Mouse (Mus musculus) ovary, postnatal 10 days (tissue): Measurements from ENCODE around the gene Slc25a10.

Experiments
- DNase-seq: peaks from one replicate; pipeline ENCODE4 v3.0.0; 2022; ENCODE audit warnings: low spot score

Slc25a10 gene

DNA sequence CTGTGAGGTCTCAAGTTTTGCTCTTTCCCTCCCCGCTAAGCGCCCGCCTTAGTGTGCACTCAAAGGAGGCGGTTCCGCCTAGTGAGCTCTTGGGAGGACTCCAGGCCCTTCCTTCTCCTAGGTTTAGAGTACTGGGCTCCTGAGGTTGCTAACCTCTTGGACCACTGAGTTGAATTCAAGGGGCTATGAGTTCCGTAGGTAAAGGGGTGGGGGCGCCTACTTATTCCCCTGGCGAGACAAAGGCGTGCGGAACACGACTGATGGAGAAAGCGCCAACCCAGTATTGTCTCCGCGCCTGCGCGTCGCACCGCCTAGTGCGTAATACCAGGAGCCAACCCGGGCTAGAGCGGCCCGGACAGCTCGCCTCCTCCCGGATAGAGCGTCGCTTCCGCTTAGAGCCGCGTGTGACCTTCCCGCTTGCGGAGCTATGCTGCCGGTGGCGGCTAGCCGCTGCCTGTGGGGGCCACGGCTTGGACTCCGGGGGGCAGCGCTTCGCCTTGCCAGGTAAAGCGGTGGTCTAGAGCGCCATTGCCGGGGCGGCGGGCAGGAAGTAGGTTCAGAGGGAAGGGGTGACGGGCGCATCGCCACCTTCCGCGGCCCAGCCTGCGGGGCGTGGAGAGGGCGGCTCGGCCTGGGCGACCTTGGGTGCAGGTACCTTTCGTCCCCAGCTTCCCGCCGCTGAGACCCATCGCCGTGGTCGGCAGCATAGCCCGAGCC is 7.2 kb upstream of the Slc25a10 start, which contains the start of gene Mrpl12:
Gene Mrpl12, plus strand, starts transcription at position 349 of the 717 bp plus-strand sequence.
- DNase-seq: peak; percentile 85

DNA sequence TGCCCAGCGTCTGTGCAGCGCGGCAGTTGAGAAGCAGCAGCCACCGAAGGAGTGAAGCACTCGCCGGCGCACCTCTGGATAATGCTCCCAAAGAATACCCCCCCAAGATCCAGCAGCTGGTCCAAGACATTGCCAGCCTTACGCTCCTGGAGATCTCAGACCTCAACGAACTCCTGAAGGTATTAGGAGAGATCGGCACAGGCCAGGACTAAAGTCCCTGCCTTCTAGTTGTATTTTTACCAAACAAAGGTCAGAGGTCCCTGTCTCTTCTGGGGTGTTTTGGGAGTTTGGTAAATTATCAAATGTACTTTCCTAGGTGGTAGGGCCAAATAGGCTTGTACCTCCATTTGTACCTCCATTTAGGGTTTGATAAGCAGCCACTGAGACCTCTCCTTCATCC is 6.4 kb upstream of the Slc25a10 start:
- DNase-seq: no peak

DNA sequence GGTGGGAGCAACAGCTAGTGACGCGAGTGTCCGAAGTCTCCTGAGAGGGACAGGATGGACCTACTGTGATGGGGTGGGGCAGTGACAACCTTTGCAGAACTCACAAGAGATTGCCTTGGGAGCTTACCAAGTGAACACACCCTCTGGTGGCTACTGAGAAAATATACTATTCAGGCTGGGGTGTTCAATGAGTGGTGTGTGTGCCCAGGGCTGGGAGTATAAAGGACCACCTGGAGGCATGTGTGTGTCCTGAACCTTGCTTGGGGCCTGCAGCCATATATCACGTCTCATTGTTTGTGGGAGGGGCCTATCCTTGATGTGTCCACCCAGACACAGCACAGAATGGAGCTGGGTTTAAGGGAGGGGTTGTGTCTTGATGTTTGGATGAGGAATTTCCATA is 3.1 kb upstream of the Slc25a10 start:
- no peak for DNase-seq

DNA sequence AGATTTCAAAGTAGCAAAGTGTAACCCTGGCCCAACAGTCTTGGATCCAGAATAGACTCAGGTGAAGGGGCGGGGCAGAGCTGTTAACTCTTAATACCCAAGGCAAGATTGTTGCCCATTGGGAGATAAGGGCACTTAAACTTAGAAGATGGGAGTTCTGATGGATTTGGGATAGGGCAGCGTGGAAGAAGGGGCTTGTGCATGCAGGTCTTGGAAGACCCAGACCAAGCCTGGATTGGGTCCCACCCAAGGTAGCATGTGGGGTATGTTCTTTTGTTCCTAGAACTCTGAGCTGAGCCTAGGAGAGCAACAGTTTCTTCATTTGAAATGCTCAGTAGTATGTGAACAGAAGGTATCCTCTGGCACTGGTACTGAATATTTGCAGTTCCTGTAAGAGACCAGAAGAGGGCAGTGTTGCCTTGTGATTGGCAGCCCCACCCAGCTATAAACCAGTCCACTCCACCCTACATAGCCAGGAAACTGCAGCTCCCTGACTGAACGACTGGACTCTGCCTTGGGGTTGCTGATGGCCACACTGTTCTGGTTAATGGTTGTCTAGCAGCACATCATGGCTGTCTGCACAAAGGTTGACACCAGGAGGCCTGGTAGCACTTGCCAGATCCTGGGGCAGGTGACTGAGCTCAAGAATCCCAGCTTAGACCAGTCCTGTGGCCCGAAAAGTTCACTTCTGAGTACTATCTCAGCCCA is 2.4 kb upstream of the Slc25a10 start:
- no peak for DNase-seq

DNA sequence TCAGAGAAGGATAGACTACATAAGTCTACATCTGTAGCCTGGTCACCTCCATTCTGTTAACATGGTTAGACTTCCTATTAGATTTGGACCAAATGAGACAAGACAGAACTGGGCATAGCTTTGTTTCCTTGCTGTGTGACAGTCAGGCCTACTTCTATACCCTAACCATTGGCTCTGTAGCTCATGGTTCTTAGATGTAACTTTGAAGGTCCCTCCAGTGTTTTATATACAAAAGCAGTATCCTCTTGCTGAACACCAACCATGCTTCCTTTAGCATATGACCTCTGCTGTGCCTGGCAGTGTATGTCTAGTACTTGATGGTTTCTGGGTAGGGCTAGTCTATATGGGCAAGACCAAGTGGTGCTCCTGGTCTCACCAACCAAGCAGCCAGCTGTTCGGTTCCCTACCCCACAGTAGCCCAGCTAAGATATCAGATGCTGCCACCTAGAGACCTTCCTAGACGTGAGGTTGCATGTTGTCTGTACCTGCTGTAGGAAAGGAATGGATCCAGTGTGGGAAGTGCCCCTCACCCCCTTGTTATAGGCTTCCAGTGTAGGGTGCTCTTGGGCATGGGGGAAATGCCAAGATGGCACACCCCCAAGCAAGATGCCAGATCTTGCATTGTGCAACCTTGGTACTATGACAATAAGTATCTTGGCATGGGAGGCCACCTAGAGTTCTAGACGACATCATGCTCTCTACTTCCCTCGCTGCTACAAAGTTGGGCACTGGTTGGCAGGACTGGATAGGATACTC is 1.2 kb upstream of the Slc25a10 start:
- DNase-seq: no peak

DNA sequence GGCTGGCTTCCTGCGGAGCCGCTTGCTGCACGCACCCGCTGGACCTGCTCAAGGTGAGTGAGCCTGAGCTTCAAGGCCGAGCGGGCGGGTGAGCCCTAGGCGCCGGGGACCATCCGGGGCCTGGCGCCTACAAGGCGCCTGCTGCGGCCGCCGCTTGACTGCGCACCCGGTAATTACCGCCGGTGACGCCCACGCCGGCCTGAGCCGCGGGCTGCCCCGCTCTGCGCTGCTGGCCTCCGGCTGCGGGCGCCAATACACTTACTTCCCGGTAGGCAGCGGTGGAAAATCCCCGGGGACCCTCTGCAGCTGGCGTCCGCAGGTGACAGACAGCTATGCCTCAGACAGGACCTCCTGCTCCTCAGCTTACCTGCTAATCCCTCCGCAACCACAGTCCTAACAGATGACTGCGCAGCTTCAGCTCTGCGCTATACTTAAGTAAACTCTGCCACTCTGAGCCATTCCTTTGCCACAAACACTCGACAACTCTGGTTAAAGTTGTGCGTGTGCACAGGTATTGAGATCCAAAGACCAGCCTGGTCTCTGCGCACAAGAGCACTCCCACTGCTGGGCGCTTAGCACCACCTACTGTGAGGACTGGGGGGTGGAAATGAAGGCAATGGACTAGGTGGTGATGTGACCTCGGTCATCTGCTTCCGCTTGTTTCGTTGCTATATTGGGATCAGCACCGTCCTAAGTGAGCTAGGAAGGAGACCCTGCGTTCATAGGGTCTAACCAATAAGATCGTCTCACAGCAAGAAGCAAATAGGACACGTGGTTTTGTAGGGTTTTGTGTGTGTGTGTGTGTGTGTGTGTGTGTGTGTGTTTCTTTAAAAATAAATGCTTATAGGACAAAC is 611 bp downstream of the Slc25a10 start:
- no peak for DNase-seq

DNA sequence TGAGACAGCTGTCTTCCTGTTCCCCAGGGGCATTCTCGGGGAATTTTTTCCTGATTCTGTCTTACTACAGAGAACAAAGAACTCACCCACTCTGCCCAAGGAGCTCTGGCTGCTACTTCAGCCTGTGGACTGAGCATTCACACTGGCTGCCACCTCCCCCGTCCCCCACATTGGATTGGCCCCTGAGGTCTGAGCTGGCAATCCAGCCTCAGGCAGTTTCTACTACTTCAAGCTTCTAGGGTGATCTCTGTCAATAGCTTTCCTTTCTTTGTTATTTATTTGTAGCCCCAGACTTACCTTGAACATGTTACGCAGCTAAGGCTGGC is 1.2 kb downstream of the Slc25a10 start:
- no peak for DNase-seq

DNA sequence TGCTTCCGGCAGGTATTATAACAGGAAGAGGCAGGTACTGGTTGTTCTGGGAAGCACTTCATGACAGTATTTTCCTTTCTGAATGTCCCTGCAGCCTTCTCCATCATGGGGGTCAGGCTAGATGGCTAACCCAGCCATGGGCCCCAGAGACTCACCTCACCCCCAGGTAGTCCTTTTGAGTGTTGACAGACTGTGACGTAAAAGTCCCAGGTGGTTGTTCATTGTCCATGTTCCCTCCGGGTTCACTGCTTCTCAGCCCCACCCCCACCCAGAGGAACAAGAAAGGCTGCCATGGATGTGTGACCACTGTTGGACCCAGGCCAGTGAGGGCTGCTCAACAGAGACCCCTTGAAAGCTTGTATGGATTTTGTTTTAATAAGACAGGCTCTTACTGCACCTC is 1.7 kb downstream of the Slc25a10 start:
- DNase-seq: no peak

DNA sequence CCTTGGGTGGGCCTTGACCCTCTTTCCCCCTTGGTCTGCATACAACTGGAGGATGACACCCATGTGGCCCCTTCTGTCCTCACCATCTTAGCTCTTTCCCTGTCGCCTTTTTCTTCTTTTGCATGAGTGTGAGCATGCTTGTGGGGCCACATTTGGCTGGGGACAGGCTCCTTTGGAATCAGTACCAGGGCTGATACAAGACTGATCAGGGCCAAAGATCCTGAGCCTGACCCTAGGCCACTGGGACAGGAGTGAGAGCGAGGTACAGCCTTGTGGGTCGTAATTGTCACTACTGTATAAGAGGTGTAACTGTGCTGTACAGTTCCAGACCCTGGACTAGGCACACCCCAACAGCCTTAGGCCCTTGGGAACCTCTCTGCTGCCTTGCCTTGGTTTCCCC is 2.3 kb downstream of the Slc25a10 start:
- DNase-seq: no peak

DNA sequence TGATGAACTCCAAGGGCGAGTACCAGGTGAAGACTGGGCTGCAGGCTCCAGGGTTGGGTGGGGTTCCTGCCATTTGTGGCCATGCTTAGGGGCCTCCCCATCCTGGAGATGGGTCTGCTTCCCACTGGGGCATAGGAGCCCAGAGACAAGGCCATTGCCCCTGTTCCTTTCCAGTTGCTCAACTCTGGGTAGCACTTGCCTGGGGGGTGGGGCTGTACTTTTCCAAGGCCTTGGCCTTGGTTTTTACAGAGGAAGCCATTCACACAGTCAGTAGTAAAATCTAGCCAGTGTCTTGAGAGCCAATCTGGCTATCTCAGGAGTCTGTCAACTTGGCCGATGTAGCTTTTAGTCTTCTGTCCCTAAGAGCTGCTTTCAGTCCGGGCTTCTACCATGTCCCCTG is 5.8 kb downstream of the Slc25a10 start:
- no peak for DNase-seq

DNA sequence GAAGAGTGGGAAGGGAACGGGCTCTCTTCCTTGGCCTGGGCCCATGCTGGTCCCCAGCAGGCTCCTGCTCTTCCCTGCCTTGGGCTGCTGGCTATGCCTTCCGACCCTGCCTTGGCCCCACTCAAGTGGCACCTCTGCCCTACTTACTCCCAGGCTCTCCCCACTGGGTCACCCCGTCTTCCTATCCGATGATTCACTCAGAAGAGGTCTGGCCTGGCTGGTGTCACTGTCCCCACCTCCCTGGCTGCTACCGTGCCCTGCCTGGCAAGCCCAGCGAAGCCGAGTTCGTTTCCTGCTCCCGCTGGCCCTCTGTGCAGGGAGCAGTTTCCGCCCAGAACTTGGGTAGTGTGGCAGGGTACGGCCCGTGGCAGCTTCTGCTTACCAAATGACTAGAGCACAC is 6.6 kb downstream of the Slc25a10 start:
- DNase-seq: no peak

DNA sequence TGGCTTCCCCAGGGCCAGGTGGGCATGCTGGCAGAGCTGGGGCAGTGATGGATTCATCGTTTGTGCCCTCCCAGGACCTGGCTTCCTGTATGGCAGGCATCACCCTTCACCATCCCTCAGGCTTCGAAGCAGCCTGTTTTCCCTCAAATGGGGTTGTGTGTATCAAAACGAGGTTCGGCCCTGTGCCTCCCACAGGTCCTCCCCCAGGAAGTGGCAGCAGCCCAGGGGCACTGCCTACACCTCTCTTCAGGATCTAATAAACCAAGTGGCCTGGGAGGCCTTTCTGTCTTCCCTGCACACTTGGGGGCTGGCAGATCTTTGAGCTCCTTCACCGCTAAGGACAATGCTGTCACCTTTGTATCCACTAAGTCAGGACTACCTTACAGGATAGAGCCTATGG is 7.3 kb downstream of the Slc25a10 start:
- DNase-seq: no peak

DNA sequence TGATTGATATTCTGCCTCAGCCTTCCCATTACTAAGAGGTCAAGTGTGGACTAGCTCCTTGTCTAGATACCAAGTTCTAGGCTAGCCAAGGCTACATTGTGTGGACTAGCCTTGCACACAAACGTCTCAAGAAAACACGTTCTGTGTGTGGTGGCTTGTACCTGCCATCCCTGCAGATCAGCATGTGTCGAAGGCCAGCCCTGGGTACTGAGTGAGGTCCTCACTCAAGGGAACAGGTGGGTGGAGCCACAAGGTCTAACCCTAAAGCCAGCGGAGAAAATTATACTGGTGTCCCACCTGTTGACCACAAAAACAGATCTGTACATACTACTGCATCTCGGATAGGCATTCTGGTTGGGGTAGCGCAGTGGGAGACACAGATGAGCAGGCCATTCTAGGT is 8.3 kb downstream of the Slc25a10 start:
- no peak for DNase-seq

DNA sequence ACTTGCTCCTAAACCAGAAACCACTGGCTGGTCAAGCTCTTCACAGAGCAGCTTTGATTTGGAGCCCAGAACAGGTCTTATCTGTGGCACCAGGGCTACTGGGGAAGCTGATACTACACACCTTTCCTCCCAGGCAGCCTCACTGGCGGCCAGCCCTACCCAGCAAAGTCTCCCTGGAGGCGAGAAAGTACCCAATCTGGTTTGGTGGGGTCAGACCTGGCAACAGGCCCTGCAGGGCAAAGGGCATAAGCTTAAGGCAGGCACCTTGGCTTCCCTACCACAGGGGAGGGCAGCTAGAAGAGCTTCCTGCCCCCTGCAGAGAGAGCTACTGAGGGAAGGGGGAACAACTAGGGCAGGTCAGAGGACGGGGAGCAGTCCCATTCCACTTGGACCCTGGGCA is 8.7 kb downstream of the Slc25a10 start:
- no peak for DNase-seq

DNA sequence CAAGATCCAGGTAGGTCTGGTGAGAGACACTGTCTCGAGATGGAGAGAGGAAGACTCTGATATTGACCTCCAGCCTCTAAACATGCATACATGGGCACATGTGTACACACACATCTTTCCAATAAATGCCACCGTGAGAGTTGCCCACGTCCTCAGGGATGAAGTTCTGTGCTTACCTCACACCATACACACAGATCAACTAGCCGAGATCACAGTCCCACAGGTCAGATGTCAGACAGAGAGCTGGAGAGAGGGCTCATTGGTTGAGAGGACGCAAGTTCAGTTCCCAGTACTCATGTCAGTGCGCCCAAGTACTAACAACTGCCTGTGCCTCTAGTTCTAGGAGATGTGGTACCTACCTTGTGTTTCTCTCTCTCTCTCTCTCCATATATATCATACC is 9.4 kb downstream of the Slc25a10 start:
- no peak for DNase-seq

DNA sequence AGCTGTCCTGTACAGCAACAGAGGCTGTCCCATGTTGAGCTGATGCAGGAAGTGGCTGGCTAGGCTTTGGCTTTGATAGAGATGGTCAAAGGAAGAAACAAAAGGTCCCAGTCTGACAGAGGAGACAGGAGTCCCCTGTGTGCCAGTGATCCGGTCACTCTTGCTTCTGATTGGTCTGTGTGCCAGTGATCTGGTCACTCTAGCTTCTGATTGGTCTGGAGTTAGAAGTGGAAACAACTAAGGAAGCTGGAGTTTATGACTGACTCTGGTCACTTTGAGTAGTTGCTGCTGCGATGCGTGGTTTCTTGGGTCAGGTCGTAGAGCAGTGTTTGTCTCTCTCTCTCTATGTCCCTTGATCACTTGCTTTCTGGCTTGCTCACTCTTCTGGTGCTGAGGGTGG is 10.1 kb downstream of the Slc25a10 start:
- DNase-seq: no peak

DNA sequence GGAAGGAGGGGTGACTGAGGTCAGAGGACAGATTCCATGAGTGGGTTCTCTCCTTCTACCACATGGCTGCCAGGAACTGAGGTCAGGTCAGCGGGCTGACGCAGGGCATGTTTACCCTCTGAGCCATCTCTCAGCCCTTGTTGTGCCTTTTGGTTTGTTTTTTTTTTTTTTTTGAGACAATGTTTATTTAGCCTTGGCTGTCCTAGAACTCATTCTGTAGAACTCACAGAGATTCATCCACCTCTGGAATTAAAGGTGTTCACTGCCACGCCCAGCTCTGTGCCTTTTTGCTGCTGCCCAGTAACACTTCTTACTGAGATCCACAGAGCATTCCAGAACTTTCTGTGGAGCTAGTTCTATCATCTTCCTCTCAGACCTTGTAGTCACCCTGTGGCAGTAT is 14.0 kb downstream of the Slc25a10 start:
- DNase-seq: no peak

DNA sequence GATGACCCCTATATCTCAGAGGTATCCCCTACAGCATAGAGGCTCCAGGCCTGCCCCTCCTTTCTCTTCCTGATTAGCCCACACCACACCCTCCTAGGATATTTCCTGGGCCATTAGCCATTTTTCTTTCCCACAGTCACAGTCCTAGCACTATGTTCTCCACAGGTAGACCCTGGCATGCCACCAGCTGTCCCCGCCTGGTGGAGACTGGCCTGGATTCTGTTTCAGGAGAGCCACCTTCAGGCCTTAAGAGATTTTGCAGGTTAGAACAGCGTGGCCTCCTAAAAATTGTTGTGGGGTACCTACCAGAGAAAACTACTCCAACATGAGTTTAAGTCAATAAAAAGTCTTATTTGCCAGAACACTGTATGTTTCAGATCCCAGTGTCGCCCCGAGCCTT is 15.3 kb downstream of the Slc25a10 start:
- no peak for DNase-seq

DNA sequence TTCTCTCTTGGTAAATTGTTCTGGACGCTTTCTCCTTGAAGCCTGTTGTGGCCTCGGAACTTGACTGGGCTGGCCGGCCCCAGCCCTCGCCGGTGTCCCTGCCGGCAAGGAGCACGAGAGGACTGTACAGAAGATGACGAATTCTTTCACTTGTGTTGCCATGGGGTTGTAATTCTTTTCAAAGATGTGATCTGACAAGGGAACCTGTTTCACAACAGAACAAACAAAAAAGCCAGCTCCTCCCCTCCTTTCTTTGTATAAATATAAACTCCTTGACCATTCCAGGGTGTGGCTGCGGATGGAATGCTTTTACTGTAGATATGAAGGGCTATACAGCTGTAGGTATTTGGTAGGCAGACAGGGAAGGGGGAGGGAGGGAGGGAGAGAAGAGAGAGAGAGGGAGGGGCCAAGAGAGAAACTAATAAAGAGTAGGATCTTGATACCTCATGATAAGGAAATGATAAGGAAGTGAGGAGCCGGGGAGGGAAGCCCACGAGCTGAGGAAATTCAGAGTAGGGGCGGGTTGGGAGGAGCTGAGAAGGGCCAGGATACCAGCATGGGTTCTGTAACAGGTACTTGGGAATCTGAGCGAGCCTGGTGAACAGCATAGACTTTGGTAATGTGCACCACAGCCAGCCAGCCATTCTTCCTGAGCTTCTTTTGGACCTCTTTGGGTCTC is 16.1 kb downstream of the Slc25a10 start:
- no peak for DNase-seq

DNA sequence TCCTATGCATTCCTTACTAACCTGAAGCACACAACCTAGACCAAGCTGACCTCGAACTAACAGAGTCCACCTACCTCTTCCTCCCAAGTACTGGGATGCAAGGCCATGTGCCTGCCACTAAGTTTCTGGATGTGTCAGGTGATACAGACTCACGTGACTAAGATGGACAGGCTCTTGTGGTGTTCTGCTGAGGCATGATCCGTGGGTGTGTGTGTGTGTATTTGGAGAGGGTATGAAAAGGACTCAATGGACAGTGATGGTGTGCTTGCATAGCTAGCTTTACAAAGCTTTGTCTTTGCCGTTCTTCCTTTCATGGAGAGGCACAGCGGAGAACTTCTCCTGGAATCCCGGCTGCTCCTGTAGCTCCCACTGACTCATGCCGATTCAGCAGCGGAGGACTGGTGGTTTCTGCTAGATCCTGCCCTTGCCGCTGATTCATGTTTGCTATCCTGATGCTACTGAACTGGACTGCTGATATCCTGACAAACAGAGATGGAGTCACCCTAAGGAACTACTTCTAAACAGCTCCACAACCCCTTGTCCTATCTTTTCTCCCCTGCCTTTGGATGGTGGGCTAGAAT is 16.7 kb downstream of the Slc25a10 start:
- no peak for DNase-seq

DNA sequence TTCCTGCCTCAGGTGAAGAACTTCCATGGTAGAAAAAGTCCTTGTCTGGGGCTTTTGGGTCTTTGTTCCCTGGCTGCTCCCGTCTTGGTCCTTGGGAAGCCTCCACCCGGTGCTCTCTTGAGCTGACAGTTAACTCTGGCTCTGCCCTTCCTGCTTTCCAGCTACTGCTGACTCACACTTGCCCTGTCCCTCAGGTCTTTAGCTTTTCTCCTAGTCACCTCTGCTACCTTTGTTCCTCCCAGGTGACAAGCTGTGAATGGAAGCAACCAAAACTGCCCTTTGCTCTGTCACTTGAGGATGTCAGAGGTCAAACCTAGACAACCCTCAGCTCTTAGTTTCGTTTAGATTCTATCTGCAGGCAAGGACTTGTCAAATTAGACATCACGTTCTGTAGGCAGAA is 18.3 kb downstream of the Slc25a10 start:
- DNase-seq: no peak
